Mouse (Mus musculus): ENCODE measurements around the gene Cadps2. TPM values are rescaled to one million over a fixed set of nuclear protein-coding genes. Genes with fewer than 3 reads are reported as not detected.

Gene Cadps2
- polyA plus RNA-seq, 1 experiment from 2014 or later = 0.18 TPM

GRCm38 (mm10) chr6:23272542-23272941 is 566.7 kb downstream of the Cadps2 start:
- Histone ChIP-seq H3K4me3 (ENCODE audit: low read depth, low read length) (no peak overlapping the region), H3K36me3 (replicated peaks; ENCODE audit: insufficient read depth, low read length) (no peaks in the 10 kb centered on the region), H3K27me3 (ENCODE audit: insufficient read depth, low read length) (0 out of 2 replicates have a peak, but pooled peaks cover 10% of the 10 kb centered on the region), H3K9ac (replicated peaks) (no peak overlapping the region), H3K4me2 (ENCODE audit: low read depth, low read length) (no peak overlapping the region), H3K27ac (ENCODE audit: low read depth) (no peak overlapping the region), H3K4me1 (ENCODE audit: insufficient read depth) (no peaks in the 10 kb centered on the region), H3K9me3 (ENCODE audit: low read length) (no peaks in the 10 kb centered on the region)
- no peak for TF ChIP-seq EP300 (IDR thresholded peaks at IDR 0.05; ENCODE audit: low read depth)
- no peak for TF ChIP-seq CTCF (IDR thresholded peaks at IDR 0.05; ENCODE audit: low read depth)
- WGBS (ENCODE audit: insufficient replicate concordance) = 18% methylated on average over 7 of the region's 7 CpGs
- DNase-seq (no peak), ATAC-seq (no peak)

- H3K27ac ChIP-seq (ENCODE audit: low read depth) = no peak overlapping the region
- no peaks in the 10 kb centered on the region for H3K4me1 ChIP-seq (ENCODE audit: insufficient read depth)
- DNase-seq (no peak), ATAC-seq (no peak)
- peaks cover 53% of the 10 kb centered on the region for H3K27me3 ChIP-seq (ENCODE audit: insufficient read depth, low read length)
- H3K4me2 ChIP-seq (ENCODE audit: low read depth, low read length) = no peak overlapping the region
- no peak for TF ChIP-seq EP300 (IDR thresholded peaks at IDR 0.05; ENCODE audit: low read depth)
- no peak for TF ChIP-seq CTCF (IDR thresholded peaks at IDR 0.05; ENCODE audit: low read depth)
- 3% methylated on average over 9 of the region's 9 CpGs for whole genome bisulfite sequencing (ENCODE audit: insufficient replicate concordance)
- no peak overlapping the region for H3K9ac ChIP-seq (replicated peaks)
- H3K4me3 ChIP-seq (ENCODE audit: low read depth, low read length) = no peak overlapping the region
- H3K36me3 ChIP-seq (replicated peaks; ENCODE audit: insufficient read depth, low read length) = no peaks in the 10 kb centered on the region
- no peaks in the 10 kb centered on the region for H3K9me3 ChIP-seq (ENCODE audit: low read length)
Measured at GRCm38 (mm10) chr6:23260738-23261050, 578.5 kb downstream of the Cadps2 start.

- ATAC-seq (no peak), DNase-seq (no peak)
- H3K9ac ChIP-seq (replicated peaks) = no peak overlapping the region
- TF ChIP-seq CTCF (IDR thresholded peaks at IDR 0.05; ENCODE audit: low read depth) = no peak
- TF ChIP-seq EP300 (IDR thresholded peaks at IDR 0.05; ENCODE audit: low read depth) = no peak
- H3K27ac ChIP-seq (ENCODE audit: low read depth) = no peak overlapping the region
- H3K4me3 ChIP-seq (ENCODE audit: low read depth, low read length) = no peak overlapping the region
- no peaks in the 10 kb centered on the region for H3K9me3 ChIP-seq (ENCODE audit: low read length)
- H3K27me3 ChIP-seq (ENCODE audit: insufficient read depth, low read length) = peaks cover 58% of the 10 kb centered on the region
- no peak overlapping the region for H3K4me2 ChIP-seq (ENCODE audit: low read depth, low read length)
- no peaks in the 10 kb centered on the region for H3K36me3 ChIP-seq (replicated peaks; ENCODE audit: insufficient read depth, low read length)
- H3K4me1 ChIP-seq (ENCODE audit: insufficient read depth) = no peaks in the 10 kb centered on the region
- 3% methylated on average over 33 of the region's 36 CpGs for WGBS (ENCODE audit: insufficient replicate concordance)
Measured at GRCm38 (mm10) chr6:23260016-23260737, 579.0 kb downstream of the Cadps2 start.

GRCm38 (mm10) chr6:23257981-23258380 is 581.2 kb downstream of the Cadps2 start:
- WGBS (ENCODE audit: insufficient replicate concordance) = 27% methylated on average over 3 of the region's 3 CpGs
- Histone ChIP-seq H3K4me3 (ENCODE audit: low read depth, low read length) (no peak overlapping the region), H3K4me1 (ENCODE audit: insufficient read depth) (no peaks in the 10 kb centered on the region), H3K9ac (replicated peaks) (no peak overlapping the region), H3K4me2 (ENCODE audit: low read depth, low read length) (no peak overlapping the region), H3K27me3 (ENCODE audit: insufficient read depth, low read length) (peaks cover 75% of the 10 kb centered on the region), H3K27ac (ENCODE audit: low read depth) (no peak overlapping the region), H3K9me3 (ENCODE audit: low read length) (no peaks in the 10 kb centered on the region), H3K36me3 (replicated peaks; ENCODE audit: insufficient read depth, low read length) (no peaks in the 10 kb centered on the region)
- no peak for TF ChIP-seq EP300 (IDR thresholded peaks at IDR 0.05; ENCODE audit: low read depth)
- no peak for TF ChIP-seq CTCF (IDR thresholded peaks at IDR 0.05; ENCODE audit: low read depth)
- no peak for DNase-seq
- no peak for ATAC-seq

- ATAC-seq (no peak), DNase-seq (no peak)
- Histone ChIP-seq H3K4me2 (ENCODE audit: low read depth, low read length) (no peak overlapping the region), H3K9me3 (ENCODE audit: low read length) (no peaks in the 10 kb centered on the region), H3K27me3 (ENCODE audit: insufficient read depth, low read length) (peaks cover 80% of the 10 kb centered on the region), H3K27ac (ENCODE audit: low read depth) (no peak overlapping the region), H3K36me3 (replicated peaks; ENCODE audit: insufficient read depth, low read length) (no peaks in the 10 kb centered on the region), H3K4me3 (ENCODE audit: low read depth, low read length) (no peak overlapping the region), H3K4me1 (ENCODE audit: insufficient read depth) (no peaks in the 10 kb centered on the region), H3K9ac (replicated peaks) (no peak overlapping the region)
- 5% methylated on average over 8 of the region's 8 CpGs for WGBS (ENCODE audit: insufficient replicate concordance)
- no peak for TF ChIP-seq CTCF (IDR thresholded peaks at IDR 0.05; ENCODE audit: low read depth)
- no peak for TF ChIP-seq EP300 (IDR thresholded peaks at IDR 0.05; ENCODE audit: low read depth)
Measured at GRCm38 (mm10) chr6:23255161-23255560, 584.1 kb downstream of the Cadps2 start.

GRCm38 (mm10) chr6:23254644-23255043 is 584.6 kb downstream of the Cadps2 start:
- no peak for TF ChIP-seq CTCF (IDR thresholded peaks at IDR 0.05; ENCODE audit: low read depth)
- no peak for TF ChIP-seq EP300 (IDR thresholded peaks at IDR 0.05; ENCODE audit: low read depth)
- Histone ChIP-seq H3K4me3 (ENCODE audit: low read depth, low read length) (no peak overlapping the region), H3K27ac (ENCODE audit: low read depth) (no peak overlapping the region), H3K4me1 (ENCODE audit: insufficient read depth) (no peaks in the 10 kb centered on the region), H3K4me2 (ENCODE audit: low read depth, low read length) (no peak overlapping the region), H3K27me3 (ENCODE audit: insufficient read depth, low read length) (peaks cover 80% of the 10 kb centered on the region), H3K9me3 (ENCODE audit: low read length) (no peaks in the 10 kb centered on the region), H3K9ac (replicated peaks) (no peak overlapping the region), H3K36me3 (replicated peaks; ENCODE audit: insufficient read depth, low read length) (no peaks in the 10 kb centered on the region)
- ATAC-seq = no peak
- DNase-seq = no peak
- 3% methylated on average over 11 of the region's 11 CpGs for whole genome bisulfite sequencing (ENCODE audit: insufficient replicate concordance)
